35 mouse cellular contexts compared by ENCODE assay signal in genomic region chr7:141662223-141662622, GRCm38 (mm10). TPM values are rescaled to one million over a fixed set of nuclear protein-coding genes. Genes with fewer than 3 reads are reported as not detected.
"Had no signal": no experiment of that assay in that cellular context is flagged by ENCODE, and none has a peak within 500 bp of the region (broad histone marks: within the 10 kb centered on the region; RNA-seq: fewer than 3 reads in every experiment).

No protein-coding gene starts in this region.

- H3K4me3 ChIP-seq: gastrocnemius, adult 2 months; heart, embryonic 10.5 days; heart, embryonic 12.5 days; hindbrain, embryonic 10.5 days; hindbrain, embryonic 12.5 days; intestine, embryonic 15.5 days; left cerebral cortex, adult 2 months; limb, embryonic 13.5 days; limb, embryonic 15.5 days had no signal

- H3K36me3 ChIP-seq: heart, embryonic 10.5 days; heart, embryonic 12.5 days; hindbrain, embryonic 10.5 days; hindbrain, embryonic 12.5 days; intestine, embryonic 15.5 days; limb, embryonic 13.5 days; limb, embryonic 15.5 days had no signal

- H3K27me3 ChIP-seq: heart, embryonic 12.5 days; hindbrain, embryonic 12.5 days; intestine, embryonic 15.5 days; limb, embryonic 15.5 days had no signal

- H3K4me1 ChIP-seq: hindbrain, embryonic 12.5 days; intestine, embryonic 15.5 days; limb, embryonic 13.5 days; limb, embryonic 15.5 days had no signal

- H3K27ac ChIP-seq: gastrocnemius, adult 2 months; hindbrain, embryonic 10.5 days; hindbrain, embryonic 12.5 days; hindbrain, embryonic 14.5 days; intestine, embryonic 15.5 days; left cerebral cortex, adult 2 months; limb, embryonic 13.5 days; limb, embryonic 15.5 days; liver, embryonic 14.5 days had no signal

- ATAC-seq: hindbrain, embryonic 16.5 days; inflammation-experienced regulatory T-cells, adult 6 months; intestine, embryonic 15.5 days; intestine, postnatal 0 days had no signal

- H3K4me2 ChIP-seq: heart, embryonic 12.5 days; hindbrain, embryonic 12.5 days; hindbrain, embryonic 14.5 days; intestine, embryonic 15.5 days; limb, embryonic 13.5 days; limb, embryonic 15.5 days; liver, embryonic 11.5 days had no signal

- DNase-seq: gastrocnemius, adult 2 months; gastrocnemius, postnatal 10 days; gastrocnemius, postnatal 25 days; kidney, adult 18-20 months; kidney, adult 8-10 months; kidney, postnatal 10 days; kidney, postnatal 25 days; layer of hippocampus, adult 9-11 months; left cerebral cortex, postnatal 4 days had no signal

- H3K9me3 ChIP-seq: heart, embryonic 10.5 days; heart, embryonic 12.5 days; hindbrain, embryonic 10.5 days; hindbrain, embryonic 12.5 days; intestine, embryonic 15.5 days; limb, embryonic 13.5 days; limb, embryonic 15.5 days had no signal

- H3K9ac ChIP-seq: heart, embryonic 12.5 days; hindbrain, embryonic 12.5 days; hindbrain, embryonic 14.5 days; intestine, embryonic 15.5 days; limb, embryonic 13.5 days; limb, embryonic 15.5 days; liver, embryonic 14.5 days had no signal

RNA-seq across cellular contexts. Expression of gene Muc6, which starts 7.1 kb away (rescaled TPM):
- total RNA-seq: gastrocnemius, adult 2 months; gastrocnemius, postnatal 10 days; gastrocnemius, postnatal 25 days; gastrocnemius, postnatal 4 days; heart, adult 18-20 months; heart, adult 8-10 months; heart, postnatal 10 days; heart, postnatal 25 days; heart, postnatal 4 days; layer of hippocampus, adult 18-20 months; layer of hippocampus, adult 8-10 months; layer of hippocampus, postnatal 25 days; left cerebral cortex, adult 2 months; left cerebral cortex, postnatal 10 days; left cerebral cortex, postnatal 25 days; left cerebral cortex, postnatal 4 days had no signal

RNA-seq across cellular contexts. Expression of gene Muc2, which starts 27.9 kb away (rescaled TPM):
- total RNA-seq: granulocyte monocyte progenitor cell, adult 5-6 weeks; heart, adult 8-10 months; heart, postnatal 25 days; layer of hippocampus, adult 18-20 months had no signal
- polyA plus RNA-seq: inflammation-experienced regulatory T-cells, adult 6 months had no signal
